Mouse (Mus musculus): ENCODE data around the gene Zfp53. TPM values are rescaled to one million over a fixed set of nuclear protein-coding genes. Genes with fewer than 3 reads are reported as not detected.
"Not testable (repeated sequence)": the region's sequence is repeated elsewhere in the genome, so short reads cannot be mapped to it uniquely, and the experiment has no call there.

Zfp53 gene
- polyA plus RNA-seq, 1 experiment: 0.48 TPM

GRCm38 (mm10) chr17:21473362-21474190 lies 15.2 kb upstream of the Zfp53 start:
- no peaks in the 10 kb centered on the region for H3K4me1 ChIP-seq (ENCODE audit: control insufficient read depth, insufficient read depth, low read length)
- no peaks in the 10 kb centered on the region for H3K27me3 ChIP-seq (ENCODE audit: control insufficient read depth, insufficient read depth, low read length)
- no peak overlapping the region for H3K4me3 ChIP-seq (ENCODE audit: control insufficient read depth, low read depth, low read length)
- H3K27ac ChIP-seq (ENCODE audit: control insufficient read depth, insufficient read depth, low read depth, low read length): no peak overlapping the region
- no peak for TF ChIP-seq CTCF (IDR thresholded peaks at IDR 0.05; ENCODE audit: control insufficient read depth, insufficient read depth, insufficient replicate concordance, low read depth, low read length)
- TF ChIP-seq POLR2A (IDR thresholded peaks at IDR 0.05; ENCODE audit: control insufficient read depth, low read depth, low read length): no peak
- H3K36me3 ChIP-seq (ENCODE audit: control insufficient read depth, insufficient read depth, low read length): no peaks in the 10 kb centered on the region

- H3K36me3 ChIP-seq (ENCODE audit: control insufficient read depth, insufficient read depth, low read length); H3K4me3 ChIP-seq (ENCODE audit: control insufficient read depth, low read depth, low read length); H3K4me1 ChIP-seq (ENCODE audit: control insufficient read depth, insufficient read depth, low read length); H3K27me3 ChIP-seq (ENCODE audit: control insufficient read depth, insufficient read depth, low read length); H3K27ac ChIP-seq (ENCODE audit: control insufficient read depth, insufficient read depth, low read depth, low read length): not testable (repeated sequence)
These were observed 14.1 kb upstream of the Zfp53 start for GRCm38 (mm10) chr17:21474729-21475128.

- not testable (repeated sequence) for H3K27ac ChIP-seq (ENCODE audit: control insufficient read depth, insufficient read depth, low read depth, low read length); H3K4me1 ChIP-seq (ENCODE audit: control insufficient read depth, insufficient read depth, low read length); H3K27me3 ChIP-seq (ENCODE audit: control insufficient read depth, insufficient read depth, low read length); H3K36me3 ChIP-seq (ENCODE audit: control insufficient read depth, insufficient read depth, low read length); H3K4me3 ChIP-seq (ENCODE audit: control insufficient read depth, low read depth, low read length)
These were observed 13.5 kb upstream of the Zfp53 start for GRCm38 (mm10) chr17:21475290-21475689.

- not testable (repeated sequence) for H3K27ac ChIP-seq (ENCODE audit: control insufficient read depth, insufficient read depth, low read depth, low read length); H3K4me3 ChIP-seq (ENCODE audit: control insufficient read depth, low read depth, low read length); H3K36me3 ChIP-seq (ENCODE audit: control insufficient read depth, insufficient read depth, low read length); H3K4me1 ChIP-seq (ENCODE audit: control insufficient read depth, insufficient read depth, low read length); H3K27me3 ChIP-seq (ENCODE audit: control insufficient read depth, insufficient read depth, low read length)
These were observed 12.4 kb upstream of the Zfp53 start for GRCm38 (mm10) chr17:21476351-21476750.

GRCm38 (mm10) chr17:21478103-21478777 lies 10.6 kb upstream of the Zfp53 start:
- H3K27me3 ChIP-seq (ENCODE audit: control insufficient read depth, insufficient read depth, low read length); H3K4me3 ChIP-seq (ENCODE audit: control insufficient read depth, low read depth, low read length); H3K36me3 ChIP-seq (ENCODE audit: control insufficient read depth, insufficient read depth, low read length); H3K4me1 ChIP-seq (ENCODE audit: control insufficient read depth, insufficient read depth, low read length); H3K27ac ChIP-seq (ENCODE audit: control insufficient read depth, insufficient read depth, low read depth, low read length): not testable (repeated sequence)

- Histone ChIP-seq H3K27me3 (ENCODE audit: control insufficient read depth, insufficient read depth, low read length) (no peaks in the 10 kb centered on the region), H3K36me3 (ENCODE audit: control insufficient read depth, insufficient read depth, low read length) (no peaks in the 10 kb centered on the region), H3K4me1 (ENCODE audit: control insufficient read depth, insufficient read depth, low read length) (peaks cover 3% of the 10 kb centered on the region; the same call in 1 of the 2 replicates), H3K4me3 (ENCODE audit: control insufficient read depth, low read depth, low read length) (no peak overlapping the region), H3K27ac (ENCODE audit: control insufficient read depth, insufficient read depth, low read depth, low read length) (no peak overlapping the region)
- TF ChIP-seq CTCF (IDR thresholded peaks at IDR 0.05; ENCODE audit: control insufficient read depth, insufficient read depth, insufficient replicate concordance, low read depth, low read length) (no peak), POLR2A (IDR thresholded peaks at IDR 0.05; ENCODE audit: control insufficient read depth, low read depth, low read length) (no peak)
These were observed 753 bp downstream of the Zfp53 start for GRCm38 (mm10) chr17:21489500-21490001.

- H3K36me3 ChIP-seq (ENCODE audit: control insufficient read depth, insufficient read depth, low read length): no peaks in the 10 kb centered on the region
- H3K4me3 ChIP-seq (ENCODE audit: control insufficient read depth, low read depth, low read length): no peak overlapping the region
- H3K27me3 ChIP-seq (ENCODE audit: control insufficient read depth, insufficient read depth, low read length): no peaks in the 10 kb centered on the region
- TF ChIP-seq CTCF (IDR thresholded peaks at IDR 0.05; ENCODE audit: control insufficient read depth, insufficient read depth, insufficient replicate concordance, low read depth, low read length): no peak
- TF ChIP-seq POLR2A (IDR thresholded peaks at IDR 0.05; ENCODE audit: control insufficient read depth, low read depth, low read length): no peak
- H3K4me1 ChIP-seq (ENCODE audit: control insufficient read depth, insufficient read depth, low read length): no peaks in the 10 kb centered on the region
- no peak overlapping the region for H3K27ac ChIP-seq (ENCODE audit: control insufficient read depth, insufficient read depth, low read depth, low read length)
These were observed 12.6 kb downstream of the Zfp53 start for GRCm38 (mm10) chr17:21501365-21501764.

GRCm38 (mm10) chr17:21504524-21504923 lies 15.7 kb downstream of the Zfp53 start:
- no peaks in the 10 kb centered on the region for H3K4me1 ChIP-seq (ENCODE audit: control insufficient read depth, insufficient read depth, low read length)
- no peak for TF ChIP-seq POLR2A (IDR thresholded peaks at IDR 0.05; ENCODE audit: control insufficient read depth, low read depth, low read length)
- no peak for TF ChIP-seq CTCF (IDR thresholded peaks at IDR 0.05; ENCODE audit: control insufficient read depth, insufficient read depth, insufficient replicate concordance, low read depth, low read length)
- H3K27me3 ChIP-seq (ENCODE audit: control insufficient read depth, insufficient read depth, low read length): no peaks in the 10 kb centered on the region
- no peak overlapping the region for H3K4me3 ChIP-seq (ENCODE audit: control insufficient read depth, low read depth, low read length)
- H3K36me3 ChIP-seq (ENCODE audit: control insufficient read depth, insufficient read depth, low read length): no peaks in the 10 kb centered on the region
- no peak overlapping the region for H3K27ac ChIP-seq (ENCODE audit: control insufficient read depth, insufficient read depth, low read depth, low read length)

Data from testis, adult 2 months (tissue).